In genomic region chr5:74193626-74194025, GRCm38 (mm10) we compare ENCODE assay signal across 12 mouse cellular contexts. TPM values are rescaled to one million over a fixed set of nuclear protein-coding genes. Genes with fewer than 3 reads are reported as not detected.
A peak's percentile ranks its signal among the peaks of the same experiment; 100 is the strongest.
DNase-seq lines count a peak whose midpoint lies in the region; ATAC-seq and TF ChIP-seq lines count a peak whose summit lies in the region.
"Had no signal": no experiment of that assay in that cellular context is flagged by ENCODE, and none has a peak within 500 bp of the region (broad histone marks: within the 10 kb centered on the region; RNA-seq: fewer than 3 reads in every experiment).

No protein-coding gene starts in this region.

- peaks cover 18% of the 10 kb centered on the region for H3K36me3 ChIP-seq in heart, embryonic 10.5 days
- peaks cover 22% of the 10 kb centered on the region for H3K36me3 ChIP-seq in lung, embryonic 14.5 days (ENCODE audit: insufficient read depth)
- H3K36me3 ChIP-seq in kidney, embryonic 15.5 days, result peaks cover 17% of the 10 kb centered on the region

- H3K27me3 ChIP-seq in heart, embryonic 10.5 days (ENCODE audit: insufficient read depth, poor library complexity, severe bottlenecking), result 0 out of 2 replicates have a peak, but pooled peaks cover 5% of the 10 kb centered on the region
- H3K27me3 ChIP-seq in lung, embryonic 14.5 days (ENCODE audit: insufficient read depth, low read length), result no peaks in the 10 kb centered on the region
- peaks cover 8% of the 10 kb centered on the region; the same call in 1 of the 2 replicates for H3K27me3 ChIP-seq in kidney, embryonic 15.5 days

- no peak for ATAC-seq in lung, embryonic 14.5 days (ENCODE audit: insufficient read depth)
- no peak for ATAC-seq in kidney, embryonic 15.5 days (replicated peaks; ENCODE audit: low FRiP score)

- WGBS in heart, embryonic 10.5 days, result 54% methylated on average over 7 of the region's 7 CpGs
- 44% methylated on average over 7 of the region's 7 CpGs for WGBS in lung, embryonic 14.5 days
- WGBS in lung, adult 2 months, result 72% methylated on average over 7 of the region's 7 CpGs
- 26% methylated on average over 7 of the region's 7 CpGs for WGBS in kidney, embryonic 15.5 days
- WGBS in olfactory bulb, adult 2 months, result 33% methylated on average over 7 of the region's 7 CpGs

- H3K9ac ChIP-seq in lung, embryonic 14.5 days, result no peak overlapping the region
- no peak overlapping the region for H3K9ac ChIP-seq in kidney, embryonic 15.5 days

- H3K4me1 ChIP-seq in heart, embryonic 10.5 days, result peaks cover 65% of the 10 kb centered on the region
- H3K4me1 ChIP-seq in lung, embryonic 14.5 days (ENCODE audit: insufficient read depth), result peaks cover 43% of the 10 kb centered on the region
- H3K4me1 ChIP-seq in lung, adult 2 months (ENCODE audit: control insufficient read depth, insufficient read depth, low read length), result peaks cover 5% of the 10 kb centered on the region
- peaks cover 50% of the 10 kb centered on the region for H3K4me1 ChIP-seq in kidney, embryonic 15.5 days
- peaks cover 31% of the 10 kb centered on the region for H3K4me1 ChIP-seq in olfactory bulb, adult 2 months (ENCODE audit: control insufficient read depth, insufficient read depth, low read length)

- no peak for TF ChIP-seq POLR2A in lung, adult 2 months (IDR thresholded peaks at IDR 0.05; ENCODE audit: borderline replicate concordance, extremely low read depth, low read depth, low read length)
- no peak for TF ChIP-seq POLR2A in olfactory bulb, adult 2 months (IDR thresholded peaks at IDR 0.05; ENCODE audit: insufficient read depth, low read depth, low read length)

- DNase-seq in heart, embryonic 10.5 days (ENCODE audit: low spot score), result no peak
- no peak for DNase-seq in heart, postnatal 4 days
- no peak for DNase-seq in lung, embryonic 14.5 days
- no peak for DNase-seq in lung, adult 2 months
- DNase-seq in MN1 (ENCODE audit: low spot score), result no peak
- no peak for DNase-seq in left cerebral cortex, adult 11 months (ENCODE audit: low spot score)
- DNase-seq: heart, postnatal 14 days had no signal

- no peak overlapping the region for H3K4me3 ChIP-seq in heart, embryonic 10.5 days
- H3K4me3 ChIP-seq in lung, embryonic 14.5 days (ENCODE audit: low read depth, low read length), result no peak overlapping the region
- no peak overlapping the region for H3K4me3 ChIP-seq in lung, adult 2 months (replicated peaks; ENCODE audit: extremely low read depth, low read depth, low read length)
- H3K4me3 ChIP-seq in kidney, embryonic 15.5 days (replicated peaks), result no peak overlapping the region; the same call in 1 of the 2 replicates
- no peak overlapping the region for H3K4me3 ChIP-seq in olfactory bulb, adult 2 months (ENCODE audit: insufficient read depth, low read depth, low read length)
- H3K4me3 ChIP-seq: left cerebral cortex, adult 2 months had no signal

- no peak for TF ChIP-seq CTCF in lung, embryonic 14.5 days (IDR thresholded peaks at IDR 0.05; ENCODE audit: low read depth)
- no peak for TF ChIP-seq CTCF in lung, adult 2 months (IDR thresholded peaks at IDR 0.05; ENCODE audit: insufficient read depth, low read length)
- TF ChIP-seq CTCF in olfactory bulb, adult 2 months (IDR thresholded peaks at IDR 0.05; ENCODE audit: insufficient read depth, low read depth, low read length), result no peak

- H3K9me3 ChIP-seq in heart, embryonic 10.5 days, result no peaks in the 10 kb centered on the region
- no peaks in the 10 kb centered on the region for H3K9me3 ChIP-seq in lung, embryonic 14.5 days (ENCODE audit: low read depth, low read length)
- no peaks in the 10 kb centered on the region for H3K9me3 ChIP-seq in kidney, embryonic 15.5 days (replicated peaks)
- H3K9me3 ChIP-seq: midbrain, embryonic 10.5 days had no signal

- peak overlapping the region; percentile 97 for H3K27ac ChIP-seq in heart, embryonic 10.5 days
- H3K27ac ChIP-seq in lung, embryonic 14.5 days (ENCODE audit: low read depth), result no peak overlapping the region
- H3K27ac ChIP-seq in kidney, embryonic 15.5 days, result 0 out of 2 replicates have a peak overlapping the region, but pooled peaks have one; percentile 18
- peak overlapping the region; percentile 32 for H3K27ac ChIP-seq in olfactory bulb, adult 2 months (ENCODE audit: insufficient read depth, low read depth, low read length)
- H3K27ac ChIP-seq: kidney, postnatal 0 days had no signal

- peak overlapping the region; percentile 93 for H3K4me2 ChIP-seq in lung, embryonic 14.5 days
- H3K4me2 ChIP-seq in kidney, embryonic 15.5 days, result peak overlapping the region; percentile 99; the same call in 1 of the 2 replicates

RNA-seq across cellular contexts. Expression of gene Rasl11b, which starts 1.5 kb away (rescaled TPM):
- 58.3 and 65.9 TPM in 2 replicates for polyA plus RNA-seq in heart, embryonic 10.5 days (2016; fragmentation: Nextera tagmentation; extraction: Ambion mirVana)
- total RNA-seq in heart, postnatal 4 days (2021), result 10 to 100 TPM; 71.9 to 73.4 TPM
- polyA plus RNA-seq in lung, embryonic 14.5 days (2014; fragmentation: Nextera tagmentation; extraction: Ambion mirVana), result 90.2 and 93.2 TPM in 2 replicates
- polyA plus RNA-seq in lung, adult 2 months (2012; rRNA removed), result 32.3 and 37.9 TPM in 2 replicates
- 60.3 and 63.1 TPM in 2 replicates for polyA plus RNA-seq in kidney, embryonic 15.5 days (2015; fragmentation: Nextera tagmentation; extraction: Ambion mirVana)
- polyA plus RNA-seq in olfactory bulb, adult 2 months (2012; ENCODE audit: insufficient read depth, insufficient read length, low replicate concordance, missing spikeins), result not detected in 2 replicates
